Mouse (Mus musculus) cerebellum, postnatal 10 days (tissue): ENCODE results near the gene Pakap.
A peak's percentile ranks its signal among the peaks of the same experiment; 100 is the strongest.

ENCODE experiments used
- DNase-seq, 2 experiments: peaks; one replicate each; pipeline ENCODE4 v3.0.0; 2021; ENCODE audit warnings: mixed read lengths in 2 of 2

Gene Pakap

DNA sequence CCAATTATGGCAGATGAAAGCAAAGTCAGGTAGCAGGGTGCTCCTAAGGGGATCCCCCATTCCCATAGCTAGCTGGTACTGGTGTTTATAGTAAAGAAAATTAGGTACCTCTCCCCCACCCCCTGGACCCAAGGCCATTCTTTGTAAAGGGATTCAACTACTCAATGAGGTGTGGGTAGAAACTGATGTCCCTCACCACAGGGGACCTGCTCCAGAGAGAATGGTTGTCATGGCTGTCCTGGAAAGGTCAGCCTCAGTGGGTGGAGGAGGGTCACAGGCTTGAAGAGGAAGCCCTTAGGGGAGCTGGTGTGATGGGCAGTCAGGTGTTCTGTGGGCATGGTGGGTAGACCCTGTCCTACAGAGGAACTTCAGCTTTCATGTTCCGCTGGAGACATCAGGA, 352.5 kb downstream of the Pakap start:
- no peak for DNase-seq

DNA sequence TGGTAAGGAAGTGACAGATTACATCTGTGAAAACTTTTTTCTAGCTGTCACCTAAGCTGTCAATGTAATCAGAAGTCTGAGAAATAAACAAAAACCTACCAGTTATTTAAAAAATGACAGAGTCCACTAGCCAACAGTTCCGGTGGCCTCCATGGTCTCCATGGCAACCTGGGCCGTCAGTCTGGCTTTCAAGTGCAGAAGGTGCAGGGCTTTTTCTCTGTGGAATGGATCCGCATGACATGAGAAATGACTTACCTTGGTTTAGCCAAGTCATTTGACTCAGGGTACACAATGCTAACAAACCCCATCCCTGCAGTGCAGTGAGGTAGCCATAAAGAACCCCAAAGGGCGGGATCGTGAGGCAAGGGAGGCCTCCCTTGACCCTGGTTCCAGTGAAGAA, 354.2 kb downstream of the Pakap start:
- peak; percentile 47 to 60 for DNase-seq

DNA sequence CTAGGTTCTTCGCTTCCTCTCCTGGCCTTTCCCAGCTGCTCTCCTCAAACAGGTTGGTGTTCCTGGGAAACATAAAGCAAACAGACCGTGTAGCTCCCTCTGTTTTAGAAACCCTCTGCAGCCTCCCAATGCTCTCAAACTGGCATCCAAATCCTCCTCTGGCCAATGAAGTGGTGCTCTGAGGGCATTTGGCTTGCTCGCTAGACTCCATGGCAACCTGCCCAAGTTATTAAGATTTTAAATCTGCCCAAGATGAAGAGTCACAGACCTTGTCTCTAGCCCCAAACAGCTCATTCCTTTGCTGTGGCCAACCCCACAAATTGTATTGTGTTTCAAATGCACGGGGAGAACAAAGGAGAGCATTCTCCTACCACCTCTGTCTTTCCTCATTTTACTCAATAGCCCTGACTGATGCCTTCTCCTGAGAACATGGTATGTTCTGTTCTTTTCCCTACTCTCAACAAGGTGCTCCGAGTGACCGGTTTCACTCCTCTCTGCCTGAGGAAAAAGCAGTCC, 356.6 kb downstream of the Pakap start:
- DNase-seq: peak; percentile 67 to 73

GRCm38 (mm10) chr4:57927464-57928205, 359.7 kb downstream of the Pakap start:
- peak; percentile 52 to 73 for DNase-seq

DNA sequence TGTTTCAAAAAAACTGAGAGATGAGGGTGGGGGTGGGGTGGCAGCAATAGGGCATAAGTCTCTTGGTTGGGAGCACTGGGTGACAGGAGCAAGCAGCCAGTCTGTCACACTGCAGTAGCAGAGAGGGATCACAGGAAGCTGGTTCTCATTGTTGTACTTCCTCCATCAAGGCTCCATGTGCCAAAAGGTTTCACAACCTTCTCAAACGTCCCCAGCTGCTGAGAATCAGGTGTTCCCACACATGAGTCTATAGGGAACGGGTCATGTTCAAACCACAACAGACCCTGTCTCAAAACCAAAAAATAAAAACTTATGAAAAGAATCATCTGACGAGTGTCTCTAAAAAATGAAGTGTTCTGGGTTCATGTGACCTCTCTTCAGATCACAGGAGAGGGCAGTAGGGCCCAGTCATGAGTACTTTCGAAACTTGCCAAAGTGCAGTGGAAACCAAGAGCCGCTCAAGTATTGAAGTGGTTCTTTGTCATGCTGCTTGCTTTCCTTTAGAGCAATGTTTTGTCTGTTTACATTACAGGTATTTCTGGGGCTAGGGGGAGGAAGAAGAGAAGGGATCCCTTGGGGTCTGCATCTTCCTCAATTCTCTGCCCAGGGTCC, 362.7 kb downstream of the Pakap start:
- DNase-seq: no peak

DNA sequence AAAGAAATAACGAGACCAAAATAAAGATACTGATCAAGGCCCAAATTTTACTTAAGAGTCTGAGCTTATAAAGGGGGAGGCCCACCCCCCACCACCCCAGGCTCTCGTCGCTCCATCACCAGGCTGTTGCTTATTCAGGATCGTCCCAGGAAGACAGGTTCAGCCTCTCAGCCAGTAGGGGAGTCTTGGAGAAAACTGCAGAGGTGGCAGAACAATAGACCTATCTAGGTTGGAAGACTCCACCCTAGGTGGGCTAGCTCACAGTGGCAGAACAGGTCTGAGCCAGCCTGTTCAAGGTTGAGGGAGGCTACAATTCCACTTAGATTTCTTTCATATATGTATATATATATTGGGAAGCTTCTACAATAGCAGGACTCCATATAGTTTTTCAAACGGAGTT, 366.2 kb downstream of the Pakap start:
- DNase-seq: no peak

- DNase-seq: no peak
These were observed 369.3 kb downstream of the Pakap start for GRCm38 (mm10) chr4:57937292-57937691.

DNA sequence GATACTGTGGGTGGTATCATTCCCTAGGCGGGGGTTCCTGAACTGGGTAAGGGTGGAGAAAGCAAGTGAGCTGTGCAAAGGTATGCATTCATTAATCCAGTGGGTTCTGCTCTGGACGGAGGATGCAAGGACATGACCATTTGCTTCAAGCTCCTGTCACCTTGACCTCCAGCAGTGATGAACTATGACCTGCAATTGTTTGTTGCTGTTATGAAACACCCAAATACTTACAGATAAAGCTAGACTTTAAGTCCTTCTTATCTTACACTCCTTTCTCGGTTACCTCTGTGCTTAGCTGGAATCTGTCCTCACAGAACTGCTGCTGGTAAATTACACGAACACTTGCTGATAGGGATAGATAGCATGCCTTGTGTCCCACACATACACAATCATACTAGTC, 372.7 kb downstream of the Pakap start:
- no peak for DNase-seq

DNA sequence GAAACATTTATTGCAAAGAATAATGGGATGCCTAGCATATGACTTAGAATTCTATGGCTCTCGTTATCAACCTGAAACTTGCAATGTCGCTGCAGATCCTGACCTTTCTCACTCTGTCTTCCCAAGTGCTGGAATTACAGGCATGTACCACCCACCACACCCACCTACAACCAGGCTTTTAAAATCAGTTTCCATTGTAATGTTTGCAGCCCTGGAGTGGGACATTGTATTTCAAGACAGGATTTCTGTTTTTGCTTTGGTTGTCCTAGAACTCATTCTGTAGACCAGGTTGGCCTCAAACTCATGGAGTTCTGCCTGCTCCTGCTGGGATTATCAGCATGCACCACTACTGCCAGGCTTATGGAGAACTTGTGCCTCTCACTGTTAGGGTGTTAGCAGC, 374.9 kb downstream of the Pakap start:
- no peak for DNase-seq
